Mouse (Mus musculus): ENCODE data around the gene C9.

C9 gene

DNA sequence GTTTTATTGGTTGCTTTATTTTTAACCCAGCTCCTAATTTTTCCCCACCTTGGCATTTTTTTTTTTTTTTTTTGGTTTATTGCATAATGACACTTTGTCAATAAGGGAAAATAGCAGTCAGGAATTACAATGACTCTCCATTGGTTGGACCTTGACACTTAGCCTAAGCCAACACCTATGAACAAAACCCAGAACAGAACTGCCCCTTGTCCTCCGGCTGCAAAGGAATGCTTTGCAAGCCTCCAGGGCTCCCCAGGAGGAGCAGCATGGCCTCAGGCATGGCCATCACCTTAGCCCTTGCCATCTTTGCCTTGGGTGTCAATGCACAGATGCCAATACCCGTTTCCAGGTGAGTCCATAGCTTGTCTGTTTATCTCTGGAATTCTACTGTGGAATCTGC is at the start of gene C9:
Gene C9 (plus strand): TSS at position 193 of the 400 bp plus-strand sequence.
- no peak for DNase-seq (ENCODE audit: low spot score in 2 of 2)

DNA sequence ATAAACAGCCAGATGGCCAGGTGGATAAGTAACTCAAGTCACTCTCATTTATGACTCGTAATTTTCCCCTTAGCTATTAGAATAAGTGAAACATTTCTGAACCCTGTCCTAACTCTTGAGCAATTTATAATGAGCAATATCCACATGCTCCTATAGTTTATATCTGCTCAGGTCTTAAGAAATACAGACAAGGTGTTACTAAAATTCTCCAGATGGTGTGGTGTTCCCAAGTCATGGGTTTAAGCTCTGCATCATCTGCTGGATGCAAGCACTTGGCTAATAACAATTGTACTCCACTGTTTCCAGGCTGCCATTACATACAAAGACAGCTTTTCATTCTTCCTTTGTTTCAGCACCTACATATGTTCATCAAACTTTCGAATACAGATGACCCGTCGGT is 46.9 kb upstream of the C9 start:
- no peak for DNase-seq (ENCODE audit: low spot score in 2 of 2)

GRCm38 (mm10) chr15:6398881-6399280 is 46.2 kb upstream of the C9 start:
- DNase-seq (ENCODE audit: low spot score in 2 of 2) = no peak

DNA sequence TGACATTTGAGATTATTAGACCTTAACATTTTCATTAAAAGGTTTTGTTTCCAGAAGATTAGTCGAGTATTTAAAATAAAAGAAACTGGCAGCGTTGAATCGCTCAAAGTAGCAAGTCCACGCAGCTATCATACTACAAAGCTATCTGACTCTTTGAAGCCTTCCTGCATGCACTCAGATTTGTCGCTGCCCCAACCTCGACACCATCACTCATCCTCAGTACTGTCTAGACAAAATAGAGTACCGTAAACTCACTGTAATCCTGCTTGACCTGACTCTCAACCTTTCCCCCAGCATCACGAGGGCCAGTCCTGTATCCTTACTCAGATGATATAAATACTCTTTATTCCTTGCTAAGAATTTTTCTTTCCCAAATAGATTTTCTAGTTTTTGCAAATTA is 45.0 kb upstream of the C9 start:
- DNase-seq (ENCODE audit: low spot score in 2 of 2) = no peak

DNA sequence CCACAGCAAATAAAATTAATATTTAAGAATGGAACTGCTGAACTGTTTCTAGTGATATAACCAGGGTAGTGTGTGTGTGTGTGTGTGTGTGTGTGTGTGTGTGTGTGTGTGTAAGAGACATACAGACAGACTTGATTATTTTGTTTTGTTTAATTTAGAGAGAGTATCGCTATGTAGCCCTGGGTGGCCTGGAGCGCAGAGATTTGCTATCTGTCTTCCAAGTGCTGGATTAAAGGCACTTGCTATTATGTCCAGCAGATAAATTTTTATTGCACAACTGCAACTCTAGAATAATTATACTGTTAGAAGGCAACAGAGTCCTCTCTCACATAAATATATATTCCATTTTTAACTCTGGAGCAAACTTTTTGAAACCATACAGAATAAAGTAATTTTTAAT is 42.7 kb upstream of the C9 start:
- no peak for DNase-seq (ENCODE audit: low spot score in 2 of 2)

GRCm38 (mm10) chr15:6404172-6404571 is 41.0 kb upstream of the C9 start:
- DNase-seq (ENCODE audit: low spot score in 2 of 2) = no peak

DNA sequence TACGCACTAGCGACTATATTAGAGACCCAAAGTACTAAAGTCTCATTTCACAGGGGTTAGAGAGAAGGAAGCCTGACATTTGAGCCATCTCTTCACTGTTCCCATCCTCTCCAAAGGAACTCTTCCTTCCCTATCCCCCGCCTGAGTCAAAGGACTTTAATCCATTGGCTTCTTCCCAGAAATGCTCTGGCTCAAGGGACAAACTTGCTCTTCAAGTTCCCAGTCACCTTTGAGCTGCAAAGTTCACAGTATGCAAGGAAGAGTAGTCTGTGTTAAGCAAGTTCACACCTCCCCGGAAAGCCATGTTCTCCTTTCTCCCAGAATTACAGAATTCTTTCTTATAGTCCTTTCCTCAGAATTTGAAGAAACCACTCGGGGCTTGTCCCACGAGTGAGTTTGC is 38.4 kb upstream of the C9 start:
- DNase-seq (ENCODE audit: low spot score in 2 of 2) = no peak

- no peak for DNase-seq (ENCODE audit: low spot score in 2 of 2)
Measured at GRCm38 (mm10) chr15:6409031-6409430, 36.1 kb upstream of the C9 start.

- DNase-seq (ENCODE audit: low spot score in 2 of 2) = no peak
Measured at GRCm38 (mm10) chr15:6410161-6410560, 35.0 kb upstream of the C9 start.

GRCm38 (mm10) chr15:6411334-6411733 is 33.8 kb upstream of the C9 start:
- peak in 1 of 2 experiments; percentile 11 for DNase-seq (ENCODE audit: low spot score in 2 of 2)

- no peak for DNase-seq (ENCODE audit: low spot score in 2 of 2)
Measured at GRCm38 (mm10) chr15:6415317-6415716, 29.8 kb upstream of the C9 start.

DNA sequence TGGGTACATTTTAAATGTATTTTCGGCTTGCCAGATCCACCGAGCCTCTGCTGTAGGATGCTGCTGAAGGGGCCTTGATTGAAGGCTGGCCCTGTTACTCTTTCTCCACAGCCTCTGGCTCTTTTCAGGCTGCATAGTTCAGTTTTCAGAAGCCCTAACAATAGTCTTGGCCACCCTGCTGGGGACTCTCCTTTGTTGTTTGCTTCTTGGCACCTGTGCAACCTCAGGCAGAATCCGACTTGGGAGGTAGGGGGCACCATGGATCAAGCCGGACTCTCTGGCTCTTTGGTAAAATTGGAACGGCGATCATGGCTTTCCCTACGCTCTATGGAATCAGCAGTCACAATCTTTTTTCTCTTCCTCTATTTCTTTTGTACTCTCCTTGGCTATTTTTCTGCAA is 13.3 kb upstream of the C9 start:
- DNase-seq (ENCODE audit: low spot score in 2 of 2) = no peak

GRCm38 (mm10) chr15:6432411-6432810 is 12.7 kb upstream of the C9 start:
- DNase-seq (ENCODE audit: low spot score in 2 of 2) = peak in 1 of 2 experiments; percentile 14

DNA sequence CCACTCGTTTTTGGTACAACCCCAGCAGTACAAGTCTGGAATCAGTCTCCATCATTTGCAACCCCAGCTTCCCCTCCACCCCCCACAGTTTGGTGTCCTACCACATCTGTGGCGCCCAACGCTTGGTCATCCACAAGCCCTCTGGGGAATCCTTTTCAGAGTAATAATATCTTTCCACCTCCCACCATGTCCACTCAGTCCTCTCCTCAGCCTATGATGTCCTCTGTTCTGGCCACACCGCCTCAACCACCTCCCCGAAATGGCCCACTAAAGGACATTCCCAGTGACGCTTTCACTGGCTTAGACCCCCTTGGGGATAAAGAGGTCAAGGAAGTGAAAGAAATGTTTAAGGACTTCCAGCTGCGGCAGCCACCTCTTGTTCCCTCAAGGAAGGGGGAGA is 9.8 kb upstream of the C9 start:
- DNase-seq (ENCODE audit: low spot score in 2 of 2) = no peak

GRCm38 (mm10) chr15:6435773-6436172 is 9.4 kb upstream of the C9 start:
- DNase-seq (ENCODE audit: low spot score in 2 of 2) = peak; percentile 37 to 43

- no peak for DNase-seq (ENCODE audit: low spot score in 2 of 2)
Measured at GRCm38 (mm10) chr15:6438685-6439084, 6.4 kb upstream of the C9 start.

DNA sequence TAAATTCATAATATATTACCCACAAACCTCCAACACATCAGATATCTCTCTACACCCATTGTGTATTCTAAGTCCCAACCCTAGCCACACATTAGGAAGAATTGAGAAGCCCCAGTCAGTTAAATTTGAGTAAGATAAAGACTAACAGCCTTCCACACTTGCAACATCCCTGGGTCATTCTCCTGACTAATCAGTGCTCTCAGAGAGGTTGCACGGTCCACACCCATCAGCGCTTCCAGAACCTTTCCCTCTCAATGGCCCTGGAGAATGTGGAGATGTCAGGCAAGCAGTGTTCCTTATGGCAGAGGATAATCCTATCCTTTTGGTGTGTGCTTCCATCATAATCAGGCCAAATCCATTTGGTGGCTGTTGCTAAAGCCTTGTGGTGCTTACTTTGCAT is 675 bp upstream of the C9 start:
- DNase-seq (ENCODE audit: low spot score in 2 of 2) = no peak

DNA sequence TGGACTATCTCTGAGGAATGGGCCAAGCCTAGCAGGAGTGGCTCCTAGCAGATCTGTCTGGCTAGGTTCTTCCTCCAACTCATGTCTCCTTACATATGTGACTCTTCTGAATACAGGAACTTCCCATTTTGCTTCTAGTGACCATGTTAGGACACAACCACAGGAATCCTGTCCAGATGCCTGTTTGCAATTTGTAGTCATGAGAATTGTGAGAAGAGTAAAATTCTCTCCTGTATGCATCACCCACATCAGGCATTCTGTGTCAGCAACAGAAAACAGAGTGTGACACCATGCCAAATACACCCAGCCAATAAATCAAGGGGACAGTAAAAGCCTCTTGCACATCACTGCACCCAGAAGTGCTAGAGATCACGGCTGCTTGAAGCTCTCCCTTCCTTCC is 1.1 kb downstream of the C9 start:
- no peak for DNase-seq (ENCODE audit: low spot score in 2 of 2)

GRCm38 (mm10) chr15:6448892-6449291 is 3.8 kb downstream of the C9 start:
- no peak for DNase-seq (ENCODE audit: low spot score in 2 of 2)

DNA sequence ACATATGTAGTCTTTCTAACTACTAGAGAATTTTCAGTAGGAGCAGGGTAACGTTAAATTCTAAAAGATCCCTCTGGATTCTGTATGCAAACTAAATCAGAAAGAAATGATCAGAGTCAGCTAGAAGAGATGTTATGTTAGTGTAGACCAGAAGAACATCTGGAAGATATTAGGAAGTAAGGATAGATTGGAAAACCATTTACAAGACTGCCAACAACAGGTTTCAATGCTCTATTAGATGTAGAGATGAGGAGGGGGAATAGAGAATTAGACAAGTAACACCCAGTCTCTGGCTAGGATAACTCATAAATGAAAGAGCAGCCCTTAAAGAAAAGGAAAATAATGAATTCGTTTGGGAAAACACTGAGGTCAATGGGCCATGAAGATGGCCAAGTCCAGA is 9.3 kb downstream of the C9 start:
- DNase-seq (ENCODE audit: low spot score in 2 of 2) = no peak

GRCm38 (mm10) chr15:6461381-6461780 is 16.3 kb downstream of the C9 start:
- no peak for DNase-seq (ENCODE audit: low spot score in 2 of 2)

GRCm38 (mm10) chr15:6463361-6463923 is 18.3 kb downstream of the C9 start:
- no peak for DNase-seq (ENCODE audit: low spot score in 2 of 2)

DNA sequence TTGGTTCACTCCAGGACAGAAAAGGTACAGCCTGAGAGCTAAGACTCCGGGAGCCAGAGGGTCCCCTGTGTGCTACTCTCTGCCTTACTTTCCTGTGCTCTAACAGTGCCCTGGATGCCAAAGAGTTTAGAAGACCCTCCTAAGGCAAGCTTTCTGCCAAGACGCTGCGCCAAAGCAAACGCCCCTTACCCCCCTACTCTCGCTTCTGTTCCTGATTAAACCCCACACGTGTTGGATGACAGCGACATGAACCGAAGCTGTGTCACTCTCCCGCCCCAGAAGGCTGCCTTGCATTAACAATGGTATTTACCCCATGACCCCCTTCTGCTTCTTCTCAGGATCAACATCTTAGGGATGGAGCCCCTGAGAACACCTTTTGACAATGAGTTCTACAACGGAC is 21.9 kb downstream of the C9 start:
- DNase-seq (ENCODE audit: low spot score in 2 of 2) = no peak

DNA sequence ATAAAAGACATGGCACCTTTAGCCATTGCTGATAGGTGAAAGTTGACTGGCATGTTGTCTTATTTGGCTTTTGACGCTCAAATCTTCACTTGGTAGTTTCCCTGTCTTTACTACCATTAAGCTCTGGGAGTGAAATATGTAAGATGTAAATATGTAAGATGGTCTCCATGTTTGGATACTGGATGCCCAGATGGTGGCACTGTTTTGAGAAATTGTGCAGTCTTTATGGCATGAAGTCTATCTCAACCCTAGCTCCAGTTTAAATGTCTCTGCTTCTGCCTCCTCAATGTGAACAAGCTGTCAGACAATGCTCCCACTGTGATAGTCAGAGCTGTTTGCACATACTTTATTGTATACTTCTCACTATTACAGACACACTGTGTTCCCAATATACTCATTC is 23.7 kb downstream of the C9 start:
- DNase-seq (ENCODE audit: low spot score in 2 of 2) = no peak

DNA sequence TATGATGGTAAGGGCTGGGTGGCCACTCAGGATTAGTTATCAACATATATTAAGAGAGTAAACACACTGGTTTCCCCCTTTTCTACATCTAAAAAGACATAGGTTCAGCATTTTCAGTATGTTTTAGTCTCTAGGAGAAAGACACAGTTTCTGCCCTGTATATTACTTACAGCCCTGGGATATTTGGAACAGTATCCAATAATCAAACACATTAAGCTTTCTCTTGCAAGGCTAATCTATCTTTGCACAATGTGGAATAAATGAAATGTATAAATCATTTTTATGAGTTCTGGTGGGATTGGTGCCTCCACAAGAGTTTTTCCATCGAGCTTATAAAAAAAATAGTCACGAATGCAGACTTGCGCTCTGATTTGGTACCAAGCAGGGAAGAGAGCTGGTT is 24.3 kb downstream of the C9 start:
- DNase-seq (ENCODE audit: low spot score in 2 of 2) = no peak

All from right cerebral cortex, adult 2 months (tissue).